Mouse (Mus musculus): Measurements from ENCODE around the gene Cox10. TPM values are rescaled to one million over a fixed set of nuclear protein-coding genes. Genes with fewer than 3 reads are reported as not detected.
A peak's percentile ranks its signal among the peaks of the same experiment; 100 is the strongest.

The Cox10 gene
- total and polyA plus RNA-seq, 2 experiments from 2014 or later, result 20.9 to 33.0 TPM

DNA sequence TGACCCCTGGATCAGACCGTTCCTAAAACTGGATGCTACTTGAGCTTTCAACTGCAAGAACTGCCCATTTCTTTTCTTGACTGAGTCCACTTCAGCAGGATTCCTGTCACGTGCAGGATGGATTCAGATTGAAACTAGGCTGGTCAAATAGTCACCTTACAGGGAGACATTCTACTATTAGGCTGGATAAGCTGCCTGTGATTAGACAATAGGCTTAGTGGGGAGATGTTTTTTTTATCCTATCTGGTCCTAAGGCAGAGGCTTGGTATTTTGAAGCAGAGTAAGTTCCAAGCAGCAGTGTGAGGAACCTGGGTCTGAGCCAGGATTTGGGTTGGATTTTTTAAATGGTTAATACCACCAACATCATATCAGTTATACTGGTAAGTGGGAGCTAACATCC lies 125.4 kb downstream of the Cox10 start:
- 83% methylated on average over 2 of the region's 2 CpGs for WGBS
- no peaks in the 10 kb centered on the region for H3K36me3 ChIP-seq (ENCODE audit: insufficient read depth, low read length)
- H3K27ac ChIP-seq, result no peak overlapping the region
- no peaks in the 10 kb centered on the region for H3K27me3 ChIP-seq (ENCODE audit: insufficient read depth, low read length)
- H3K4me2 ChIP-seq (ENCODE audit: low read depth, low read length), result no peak overlapping the region
- no peaks in the 10 kb centered on the region for H3K9me3 ChIP-seq (ENCODE audit: low read length)
- peaks cover 11% of the 10 kb centered on the region for H3K4me1 ChIP-seq (ENCODE audit: insufficient read depth, low read length)
- no peak overlapping the region for H3K4me3 ChIP-seq (ENCODE audit: low read length)
- DNase-seq (ENCODE audit: low spot score) (no peak), ATAC-seq (no peak)
- no peak for TF ChIP-seq CTCF (IDR thresholded peaks at IDR 0.05; ENCODE audit: low read depth)
- H3K9ac ChIP-seq (replicated peaks; ENCODE audit: low read length), result no peak overlapping the region

DNA sequence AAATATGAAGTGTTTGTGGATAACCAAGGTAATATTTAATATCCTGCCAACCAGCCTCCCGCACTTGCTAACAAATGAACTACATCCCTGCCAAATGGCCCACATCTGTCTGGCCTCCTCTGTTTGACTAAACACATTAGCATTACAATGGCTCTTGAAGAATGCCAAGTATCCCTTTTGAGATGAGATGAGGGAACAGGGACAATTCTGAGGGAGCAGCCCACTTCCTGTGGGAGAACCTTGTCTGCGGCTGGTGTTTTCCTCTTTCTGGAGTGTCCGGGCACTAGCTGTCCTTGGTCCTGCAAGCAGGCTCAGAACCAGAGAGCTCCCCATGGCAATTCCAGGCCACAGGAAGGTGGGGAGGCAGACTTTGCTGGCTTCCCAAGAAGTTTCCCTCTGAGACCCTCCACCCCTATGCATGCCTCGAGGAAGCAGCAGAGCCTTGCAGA lies 126.5 kb downstream of the Cox10 start:
- Histone ChIP-seq H3K27ac (no peak overlapping the region), H3K27me3 (ENCODE audit: insufficient read depth, low read length) (no peaks in the 10 kb centered on the region), H3K9ac (replicated peaks; ENCODE audit: low read length) (no peak overlapping the region), H3K4me3 (ENCODE audit: low read length) (no peak overlapping the region), H3K4me2 (ENCODE audit: low read depth, low read length) (peak overlapping the region; percentile 49; the same call in 1 of the 2 replicates), H3K9me3 (ENCODE audit: low read length) (no peaks in the 10 kb centered on the region), H3K4me1 (ENCODE audit: insufficient read depth, low read length) (peaks cover 11% of the 10 kb centered on the region), H3K36me3 (ENCODE audit: insufficient read depth, low read length) (no peaks in the 10 kb centered on the region)
- WGBS, result 21% methylated on average over 4 of the region's 4 CpGs
- DNase-seq (ENCODE audit: low spot score) (peak; percentile 13), ATAC-seq (no peak)
- no peak for TF ChIP-seq CTCF (IDR thresholded peaks at IDR 0.05; ENCODE audit: low read depth)

DNA sequence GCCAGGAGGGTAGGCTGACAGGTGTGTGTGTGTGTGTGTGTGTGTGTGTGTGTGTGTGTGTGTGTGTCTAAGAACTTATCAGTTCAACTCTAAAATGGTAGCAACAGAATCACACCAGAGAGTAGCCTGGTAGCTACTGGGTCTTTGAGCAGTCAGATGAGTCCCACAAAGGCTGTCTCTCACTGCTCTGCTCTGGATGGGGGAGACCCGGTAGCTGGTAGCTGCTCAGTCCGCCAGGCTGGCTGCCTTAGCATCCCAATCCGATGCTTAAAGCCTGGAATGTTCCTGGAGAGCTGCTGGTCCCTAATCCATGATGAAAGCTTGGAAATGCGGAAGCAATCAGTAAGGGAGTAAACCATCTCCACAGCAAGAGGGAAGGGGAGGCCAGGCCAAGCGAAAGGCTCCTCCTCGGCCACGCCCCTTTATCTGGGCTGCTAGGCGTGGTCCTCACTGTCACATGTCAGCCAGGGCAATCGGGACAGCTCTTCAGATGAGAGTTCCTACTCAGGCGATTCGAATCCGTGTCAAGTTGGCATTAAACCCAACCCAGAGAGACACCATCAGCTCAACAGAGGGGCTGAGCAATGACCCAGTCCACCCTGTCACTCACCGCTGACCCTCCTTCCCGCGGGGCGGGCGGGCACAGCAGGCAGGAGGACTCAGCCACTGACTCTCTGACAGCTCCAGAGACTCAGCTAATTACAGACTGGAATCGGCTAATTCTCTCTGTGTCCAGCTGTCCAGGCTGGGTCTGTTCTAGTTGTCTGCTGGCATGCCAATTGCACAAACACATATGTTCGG lies 127.2 kb downstream of the Cox10 start:
- H3K4me3 ChIP-seq (ENCODE audit: low read length), result peak overlapping the region; percentile 17; the same call in 1 of the 2 replicates
- TF ChIP-seq CTCF (IDR thresholded peaks at IDR 0.05; ENCODE audit: low read depth), result no peak
- DNase-seq (ENCODE audit: low spot score) (peak; percentile 43), ATAC-seq (peak; percentile 72)
- H3K27me3 ChIP-seq (ENCODE audit: insufficient read depth, low read length), result no peaks in the 10 kb centered on the region
- WGBS, result 6% methylated on average over 19 of the region's 19 CpGs
- H3K4me2 ChIP-seq (ENCODE audit: low read depth, low read length), result peak overlapping the region; percentile 49
- no peak overlapping the region for H3K27ac ChIP-seq
- no peaks in the 10 kb centered on the region for H3K36me3 ChIP-seq (ENCODE audit: insufficient read depth, low read length)
- H3K9ac ChIP-seq (replicated peaks; ENCODE audit: low read length), result no peak overlapping the region
- H3K4me1 ChIP-seq (ENCODE audit: insufficient read depth, low read length), result peaks cover 11% of the 10 kb centered on the region
- H3K9me3 ChIP-seq (ENCODE audit: low read length), result no peaks in the 10 kb centered on the region

DNA sequence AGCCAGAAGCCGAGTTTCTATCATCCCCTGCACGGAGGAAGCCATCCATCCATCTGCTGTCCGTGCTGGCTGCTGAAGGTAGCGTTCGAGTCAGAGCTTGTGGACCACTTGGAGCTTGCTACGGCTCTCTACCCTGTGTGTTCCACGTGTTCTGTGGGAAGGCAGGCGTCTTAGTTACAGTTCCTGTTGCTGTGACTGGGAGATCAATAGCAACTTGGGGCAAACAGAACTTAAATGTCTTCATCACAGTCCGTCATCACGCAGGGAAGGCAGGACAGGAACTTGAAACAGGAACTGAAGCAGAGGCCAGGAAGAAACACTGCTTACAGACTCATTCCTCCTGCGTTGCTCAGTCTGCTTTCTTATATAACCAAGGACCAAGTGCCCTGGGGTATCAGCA lies 130.9 kb downstream of the Cox10 start:
- Histone ChIP-seq H3K4me1 (ENCODE audit: insufficient read depth, low read length) (peaks cover 11% of the 10 kb centered on the region), H3K27ac (no peak overlapping the region), H3K9ac (replicated peaks; ENCODE audit: low read length) (no peak overlapping the region), H3K27me3 (ENCODE audit: insufficient read depth, low read length) (no peaks in the 10 kb centered on the region), H3K9me3 (ENCODE audit: low read length) (no peaks in the 10 kb centered on the region), H3K4me3 (ENCODE audit: low read length) (no peak overlapping the region), H3K4me2 (ENCODE audit: low read depth, low read length) (no peak overlapping the region), H3K36me3 (ENCODE audit: insufficient read depth, low read length) (no peaks in the 10 kb centered on the region)
- 84% methylated on average over 11 of the region's 11 CpGs for WGBS
- no peak for TF ChIP-seq CTCF (IDR thresholded peaks at IDR 0.05; ENCODE audit: low read depth)
- ATAC-seq, result no peak
- DNase-seq (ENCODE audit: low spot score), result no peak

DNA sequence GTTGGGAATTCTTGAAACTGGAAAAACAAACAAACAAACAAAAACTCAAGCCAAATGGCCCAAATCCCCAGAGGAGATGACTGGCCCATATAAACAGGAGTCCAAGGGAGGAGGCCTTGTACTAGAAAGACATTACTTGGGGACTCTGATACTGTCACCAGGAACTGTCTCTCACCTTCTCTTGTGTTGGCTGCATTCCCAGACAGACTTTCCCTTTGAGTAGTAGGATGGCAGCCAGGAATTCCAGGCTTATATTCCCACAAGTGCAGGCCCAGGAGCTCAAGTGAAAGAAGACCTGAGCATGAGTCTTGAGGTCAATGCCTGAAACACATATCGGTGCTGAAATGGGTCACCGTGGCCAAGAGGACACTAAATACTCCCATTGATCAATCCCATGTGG lies 132.2 kb downstream of the Cox10 start:
- Histone ChIP-seq H3K9me3 (ENCODE audit: low read length) (no peaks in the 10 kb centered on the region), H3K9ac (replicated peaks; ENCODE audit: low read length) (no peak overlapping the region), H3K4me3 (ENCODE audit: low read length) (no peak overlapping the region), H3K27me3 (ENCODE audit: insufficient read depth, low read length) (no peaks in the 10 kb centered on the region), H3K36me3 (ENCODE audit: insufficient read depth, low read length) (no peaks in the 10 kb centered on the region), H3K4me1 (ENCODE audit: insufficient read depth, low read length) (peaks cover 2% of the 10 kb centered on the region; the same call in 1 of the 2 replicates), H3K4me2 (ENCODE audit: low read depth, low read length) (no peak overlapping the region), H3K27ac (no peak overlapping the region)
- DNase-seq (ENCODE audit: low spot score) (peak; percentile 36), ATAC-seq (no peak)
- TF ChIP-seq CTCF (IDR thresholded peaks at IDR 0.05; ENCODE audit: low read depth), result no peak
- WGBS, result 84% methylated on average over 2 of the region's 2 CpGs

DNA sequence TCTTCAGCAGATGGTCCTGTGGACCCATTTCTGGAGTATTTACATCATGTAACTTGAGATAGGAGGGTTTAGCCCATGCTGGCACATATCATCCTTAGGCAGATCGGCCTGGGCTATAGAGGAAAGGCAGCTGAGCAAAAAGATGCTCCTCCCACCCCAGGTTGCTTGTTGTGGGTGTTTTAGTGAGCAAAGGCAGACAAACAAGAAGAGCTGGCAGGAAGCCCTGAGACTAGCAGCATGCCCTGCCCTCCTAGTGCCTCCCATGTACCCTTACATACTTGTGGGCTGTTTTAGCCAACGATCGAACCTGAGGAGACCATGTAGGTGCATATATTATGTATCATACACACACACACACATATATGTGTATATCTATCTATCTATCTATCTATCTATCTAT lies 135.3 kb downstream of the Cox10 start:
- Histone ChIP-seq H3K27me3 (ENCODE audit: insufficient read depth, low read length) (no peaks in the 10 kb centered on the region), H3K4me3 (ENCODE audit: low read length) (no peak overlapping the region), H3K4me2 (ENCODE audit: low read depth, low read length) (no peak overlapping the region), H3K9ac (replicated peaks; ENCODE audit: low read length) (no peak overlapping the region), H3K27ac (no peak overlapping the region), H3K4me1 (ENCODE audit: insufficient read depth, low read length) (no peaks in the 10 kb centered on the region), H3K36me3 (ENCODE audit: insufficient read depth, low read length) (no peaks in the 10 kb centered on the region), H3K9me3 (ENCODE audit: low read length) (no peaks in the 10 kb centered on the region)
- ATAC-seq (no peak), DNase-seq (ENCODE audit: low spot score) (no peak)
- no peak for TF ChIP-seq CTCF (IDR thresholded peaks at IDR 0.05; ENCODE audit: low read depth)
- 98% methylated on average over 3 of the region's 3 CpGs for WGBS

DNA sequence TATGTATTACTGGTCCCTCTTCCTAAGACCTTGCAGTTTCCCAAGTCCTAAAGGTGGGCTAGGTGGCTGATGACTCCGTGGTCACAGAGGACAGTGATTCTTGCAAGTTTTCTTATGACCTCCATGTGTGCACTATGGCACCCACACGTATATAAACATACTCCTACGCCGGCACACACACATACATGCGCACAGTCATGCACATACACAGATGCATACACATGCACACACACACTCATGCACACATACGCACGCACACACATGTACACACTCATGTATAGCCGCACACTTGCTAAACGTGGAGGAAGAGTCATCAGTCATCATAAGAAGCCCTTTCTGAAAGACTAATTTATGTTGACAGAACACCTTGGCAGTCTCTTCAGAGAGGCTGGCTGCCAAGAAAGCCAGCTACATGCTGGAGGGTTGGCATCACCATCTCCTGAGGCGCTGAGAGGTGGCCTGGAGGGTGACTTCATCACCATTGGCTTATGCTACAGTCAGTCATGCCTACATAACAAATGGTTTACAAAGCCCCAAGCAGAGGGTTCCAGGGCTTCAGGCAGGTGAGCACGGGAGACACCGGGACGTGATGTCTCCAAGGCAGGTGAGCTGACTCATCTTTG lies 135.9 kb downstream of the Cox10 start:
- no peaks in the 10 kb centered on the region for H3K27me3 ChIP-seq (ENCODE audit: insufficient read depth, low read length)
- no peak for ATAC-seq
- WGBS, result 87% methylated on average over 13 of the region's 13 CpGs
- no peak overlapping the region for H3K4me3 ChIP-seq (ENCODE audit: low read length)
- H3K9ac ChIP-seq (replicated peaks; ENCODE audit: low read length), result no peak overlapping the region
- H3K36me3 ChIP-seq (ENCODE audit: insufficient read depth, low read length), result no peaks in the 10 kb centered on the region
- H3K9me3 ChIP-seq (ENCODE audit: low read length), result no peaks in the 10 kb centered on the region
- H3K27ac ChIP-seq, result no peak overlapping the region
- peak; percentile 21 for DNase-seq (ENCODE audit: low spot score)
- no peaks in the 10 kb centered on the region for H3K4me1 ChIP-seq (ENCODE audit: insufficient read depth, low read length)
- no peak overlapping the region for H3K4me2 ChIP-seq (ENCODE audit: low read depth, low read length)
- TF ChIP-seq CTCF (IDR thresholded peaks at IDR 0.05; ENCODE audit: low read depth), result no peak
